10 mouse cellular contexts compared by ENCODE assay signal in genomic region chr15:98778191-98778770, GRCm38 (mm10). TPM values are rescaled to one million over a fixed set of nuclear protein-coding genes. Genes with fewer than 3 reads are reported as not detected.
DNase-seq lines count a peak whose midpoint lies in the region; ATAC-seq and TF ChIP-seq lines count a peak whose summit lies in the region.
"Had no signal": no experiment of that assay in that cellular context is flagged by ENCODE, and none has a peak within 500 bp of the region (broad histone marks: within the 10 kb centered on the region; RNA-seq: fewer than 3 reads in every experiment).

No protein-coding gene starts in this region.

- H3K27me3 ChIP-seq in heart, postnatal 0 days (ENCODE audit: control insufficient read depth, insufficient read depth, low read length), result peaks cover 90% of the 10 kb centered on the region
- peaks cover 23% of the 10 kb centered on the region for H3K27me3 ChIP-seq in heart, adult 2 months (ENCODE audit: control insufficient read depth, insufficient read depth, low read length)
- peaks cover 83% of the 10 kb centered on the region for H3K27me3 ChIP-seq in embryonic facial prominence, embryonic 11.5 days (ENCODE audit: control insufficient read depth, insufficient read depth, low read length)
- peaks cover 82% of the 10 kb centered on the region for H3K27me3 ChIP-seq in intestine, embryonic 15.5 days (replicated peaks)
- peaks cover 93% of the 10 kb centered on the region for H3K27me3 ChIP-seq in neural tube, embryonic 11.5 days (ENCODE audit: control insufficient read depth, insufficient read depth, low read length)

- H3K27ac ChIP-seq in heart, postnatal 0 days (ENCODE audit: low read depth), result no peak overlapping the region
- H3K27ac ChIP-seq in heart, adult 2 months, result no peak overlapping the region
- no peak overlapping the region for H3K27ac ChIP-seq in embryonic facial prominence, embryonic 11.5 days (replicated peaks; ENCODE audit: low read depth, low read length)
- no peak overlapping the region for H3K27ac ChIP-seq in intestine, embryonic 15.5 days
- H3K27ac ChIP-seq in neural tube, embryonic 11.5 days (ENCODE audit: low read depth, low read length), result no peak overlapping the region
- H3K27ac ChIP-seq: layer of hippocampus, adult 2 months had no signal

- H3K4me3 ChIP-seq in heart, postnatal 0 days (ENCODE audit: low read depth, low read length), result peak overlapping the region; percentile 37
- H3K4me3 ChIP-seq in heart, adult 2 months, result no peak overlapping the region; the same call in 1 of the 2 replicates
- peak overlapping the region; percentile 12; the same call in 1 of the 2 replicates for H3K4me3 ChIP-seq in embryonic facial prominence, embryonic 11.5 days (ENCODE audit: low read depth, low read length)
- peak overlapping the region; percentile 31 for H3K4me3 ChIP-seq in intestine, embryonic 15.5 days (replicated peaks)
- H3K4me3 ChIP-seq in neural tube, embryonic 11.5 days (ENCODE audit: low read depth, low read length), result no peak overlapping the region

- no peaks in the 10 kb centered on the region for H3K36me3 ChIP-seq in heart, postnatal 0 days (replicated peaks; ENCODE audit: control insufficient read depth, insufficient read depth, low read length)
- H3K36me3 ChIP-seq in heart, adult 2 months (ENCODE audit: control insufficient read depth, insufficient read depth, low read length), result no peaks in the 10 kb centered on the region
- no peaks in the 10 kb centered on the region for H3K36me3 ChIP-seq in embryonic facial prominence, embryonic 11.5 days (replicated peaks; ENCODE audit: control insufficient read depth, insufficient read depth, low read depth, low read length)
- no peaks in the 10 kb centered on the region for H3K36me3 ChIP-seq in intestine, embryonic 15.5 days
- no peaks in the 10 kb centered on the region for H3K36me3 ChIP-seq in neural tube, embryonic 11.5 days (ENCODE audit: control insufficient read depth, insufficient read depth, low read length)

- H3K9me3 ChIP-seq in heart, postnatal 0 days (replicated peaks; ENCODE audit: control insufficient read depth, low read length), result no peaks in the 10 kb centered on the region
- no peaks in the 10 kb centered on the region for H3K9me3 ChIP-seq in embryonic facial prominence, embryonic 11.5 days (replicated peaks; ENCODE audit: control insufficient read depth, low read length)
- H3K9me3 ChIP-seq in intestine, embryonic 15.5 days, result no peaks in the 10 kb centered on the region
- H3K9me3 ChIP-seq in neural tube, embryonic 11.5 days (ENCODE audit: control insufficient read depth, low read length), result no peaks in the 10 kb centered on the region

- peak overlapping the region; percentile 52 for H3K4me2 ChIP-seq in heart, postnatal 0 days (ENCODE audit: low read depth, low read length)
- H3K4me2 ChIP-seq in embryonic facial prominence, embryonic 11.5 days (ENCODE audit: low read depth, low read length), result peak overlapping the region; percentile 19; the same call in 1 of the 2 replicates
- peak overlapping the region; percentile 51 for H3K4me2 ChIP-seq in intestine, embryonic 15.5 days (replicated peaks)
- H3K4me2 ChIP-seq in neural tube, embryonic 11.5 days (ENCODE audit: low read depth), result peak overlapping the region; percentile 14; the same call in 1 of the 2 replicates

- no peak for DNase-seq in heart, postnatal 0 days (ENCODE audit: low spot score)
- DNase-seq in heart, adult 2 months, result no peak
- DNase-seq in embryonic facial prominence, embryonic 11.5 days (ENCODE audit: low spot score), result peak; percentile 11
- DNase-seq in neural tube, embryonic 11.5 days (ENCODE audit: low spot score), result peak; percentile 18
- no peak for DNase-seq in cerebellum, adult 18-20 months
- no peak for DNase-seq in frontal cortex, adult 2 months (ENCODE audit: extremely low spot score in 1 of 2, low spot score in 1 of 2)
- DNase-seq in adrenal gland, postnatal 4 days (ENCODE audit: low spot score in 2 of 2), result no peak
- DNase-seq: cerebellum, postnatal 14 days had no signal

- H3K4me1 ChIP-seq in heart, postnatal 0 days (ENCODE audit: control insufficient read depth, insufficient read depth), result peaks cover 8% of the 10 kb centered on the region
- peaks cover 2% of the 10 kb centered on the region; the same call in 1 of the 2 replicates for H3K4me1 ChIP-seq in heart, adult 2 months (ENCODE audit: control insufficient read depth, insufficient read depth, low read length)
- H3K4me1 ChIP-seq in embryonic facial prominence, embryonic 11.5 days (ENCODE audit: control insufficient read depth, insufficient read depth, low read length), result peaks cover 11% of the 10 kb centered on the region; the same call in 1 of the 2 replicates
- peaks cover 38% of the 10 kb centered on the region for H3K4me1 ChIP-seq in intestine, embryonic 15.5 days (replicated peaks)
- peaks cover 15% of the 10 kb centered on the region for H3K4me1 ChIP-seq in neural tube, embryonic 11.5 days (ENCODE audit: control insufficient read depth, insufficient read depth, low read length)

- no peak for TF ChIP-seq CTCF in heart, postnatal 0 days (IDR thresholded peaks at IDR 0.05; ENCODE audit: low read depth)
- no peak for TF ChIP-seq CTCF in heart, adult 2 months (IDR thresholded peaks at IDR 0.05)

- no peak for ATAC-seq in heart, postnatal 0 days (ENCODE audit: insufficient read depth, low read depth)
- ATAC-seq in embryonic facial prominence, embryonic 11.5 days (replicated peaks; ENCODE audit: insufficient number of reproducible peaks, low FRiP score, low TSS enrichment, low read depth), result no peak
- no peak for ATAC-seq in intestine, embryonic 15.5 days
- ATAC-seq in neural tube, embryonic 11.5 days (ENCODE audit: insufficient read depth, low FRiP score, low TSS enrichment), result no peak

- no peak for TF ChIP-seq EP300 in heart, postnatal 0 days (IDR thresholded peaks at IDR 0.05; ENCODE audit: low read depth)
- no peak for TF ChIP-seq EP300 in heart, adult 2 months (IDR thresholded peaks at IDR 0.05; ENCODE audit: insufficient read depth, low read depth, low read length)

- intact Hi-C loops in heart, adult 2 months (cut with DNase I), result no loop called here

- no peak for TF ChIP-seq POLR2A in heart, adult 2 months (IDR thresholded peaks at IDR 0.05; ENCODE audit: insufficient read depth, low read depth, low read length)

- 1% methylated on average over 25 of the region's 25 CpGs for WGBS in heart, postnatal 0 days
- WGBS in heart, adult 2 months, result 4% methylated on average over 25 of the region's 25 CpGs
- 0% methylated on average over 25 of the region's 25 CpGs for WGBS in embryonic facial prominence, embryonic 11.5 days
- 2% methylated on average over 24 of the region's 25 CpGs for WGBS in intestine, embryonic 15.5 days
- under 1% methylated on average over 24 of the region's 25 CpGs for WGBS in neural tube, embryonic 11.5 days

- H3K9ac ChIP-seq in heart, postnatal 0 days (replicated peaks; ENCODE audit: low read depth, low read length), result no peak overlapping the region
- no peak overlapping the region for H3K9ac ChIP-seq in heart, adult 2 months (ENCODE audit: low read depth, low read length)
- H3K9ac ChIP-seq in embryonic facial prominence, embryonic 11.5 days (replicated peaks; ENCODE audit: low read length), result no peak overlapping the region
- H3K9ac ChIP-seq in intestine, embryonic 15.5 days, result no peak overlapping the region
- H3K9ac ChIP-seq in neural tube, embryonic 11.5 days (ENCODE audit: low read length), result no peak overlapping the region

- H3K79me2 ChIP-seq in heart, adult 2 months (replicated peaks; ENCODE audit: control insufficient read depth, insufficient read depth, low read length), result no peaks in the 10 kb centered on the region

RNA-seq across cellular contexts. Expression of gene Wnt10b, which starts 0.3 kb away (rescaled TPM):
- not detected in 2 replicates for total RNA-seq in heart, postnatal 0 days (2014; rRNA removed; ENCODE audit: low replicate concordance)
- polyA plus RNA-seq in heart, postnatal 0 days (2015; fragmentation: Nextera tagmentation; extraction: Ambion mirVana), result 0.07 TPM in 1 of 2 replicates, not detected in the other
- total RNA-seq in heart, adult 2 months (2021), result under 1 TPM; 0.20 to 0.29 TPM
- 0.23 and 0.70 TPM in 2 replicates for polyA plus RNA-seq in heart, adult 2 months (2012; rRNA removed)
- polyA plus RNA-seq in embryonic facial prominence, embryonic 11.5 days (2014; fragmentation: Nextera tagmentation; extraction: Ambion mirVana), result 1.6 and 2.3 TPM in 2 replicates
- polyA plus RNA-seq in intestine, embryonic 15.5 days (2015; fragmentation: Nextera tagmentation; extraction: Ambion mirVana), result not detected in 2 replicates
- 0.51 and 0.95 TPM in 2 replicates for polyA plus RNA-seq in neural tube, embryonic 11.5 days (2014; fragmentation: Nextera tagmentation; extraction: Ambion mirVana)
- polyA plus RNA-seq in frontal cortex, adult 2 months (2012; rRNA removed), result 6.3 and 6.8 TPM in 2 replicates
- 1 to 10 TPM in 1 of 2 experiments, under 1 TPM in 1; 0.68 to 1.2 TPM for total RNA-seq in adrenal gland, postnatal 4 days (2021)

RNA-seq across cellular contexts. Expression of gene Wnt1, which starts 11.4 kb away (rescaled TPM):
- not detected in 2 replicates for total RNA-seq in heart, postnatal 0 days (2014; rRNA removed; ENCODE audit: low replicate concordance)
- not detected in 2 replicates for polyA plus RNA-seq in heart, postnatal 0 days (2015; fragmentation: Nextera tagmentation; extraction: Ambion mirVana)
- not detected for total RNA-seq in heart, adult 2 months (2021)
- not detected in 2 replicates for polyA plus RNA-seq in heart, adult 2 months (2012; rRNA removed)
- 0.28 and 0.33 TPM in 2 replicates for polyA plus RNA-seq in embryonic facial prominence, embryonic 11.5 days (2014; fragmentation: Nextera tagmentation; extraction: Ambion mirVana)
- not detected in 2 replicates for polyA plus RNA-seq in intestine, embryonic 15.5 days (2015; fragmentation: Nextera tagmentation; extraction: Ambion mirVana)
- polyA plus RNA-seq in neural tube, embryonic 11.5 days (2014; fragmentation: Nextera tagmentation; extraction: Ambion mirVana), result 11.8 and 12.9 TPM in 2 replicates
- 0.10 and 0.25 TPM in 2 replicates for polyA plus RNA-seq in frontal cortex, adult 2 months (2012; rRNA removed)
- total RNA-seq in adrenal gland, postnatal 4 days (2021), result not detected
- total RNA-seq: layer of hippocampus, adult 2 months had no signal

RNA-seq across cellular contexts. Expression of gene Arf3, which starts 15.3 kb away (rescaled TPM):
- total RNA-seq in heart, postnatal 0 days (2014; rRNA removed; ENCODE audit: low replicate concordance), result 27.6 and 28.7 TPM in 2 replicates
- polyA plus RNA-seq in heart, postnatal 0 days (2015; fragmentation: Nextera tagmentation; extraction: Ambion mirVana), result 15.9 and 17.3 TPM in 2 replicates
- total RNA-seq in heart, adult 2 months (2021), result 10 to 100 TPM; 18.9 to 20.0 TPM
- polyA plus RNA-seq in heart, adult 2 months (2012; rRNA removed), result 30.6 and 41.0 TPM in 2 replicates
- polyA plus RNA-seq in embryonic facial prominence, embryonic 11.5 days (2014; fragmentation: Nextera tagmentation; extraction: Ambion mirVana), result 24.5 and 28.7 TPM in 2 replicates
- polyA plus RNA-seq in intestine, embryonic 15.5 days (2015; fragmentation: Nextera tagmentation; extraction: Ambion mirVana), result 39.8 and 43.6 TPM in 2 replicates
- polyA plus RNA-seq in neural tube, embryonic 11.5 days (2014; fragmentation: Nextera tagmentation; extraction: Ambion mirVana), result 42.0 and 44.0 TPM in 2 replicates
- polyA plus RNA-seq in frontal cortex, adult 2 months (2012; rRNA removed), result 678 and 795 TPM in 2 replicates
- total RNA-seq in adrenal gland, postnatal 4 days (2021), result 100 to 1,000 TPM; 124 to 135 TPM

RNA-seq across cellular contexts. Expression of gene Ddn, which starts 31.0 kb away (rescaled TPM):
- total RNA-seq in heart, postnatal 0 days (2014; rRNA removed; ENCODE audit: low replicate concordance), result 1.4 and 1.9 TPM in 2 replicates
- 0.11 TPM in 2 replicates for polyA plus RNA-seq in heart, postnatal 0 days (2015; fragmentation: Nextera tagmentation; extraction: Ambion mirVana)
- under 1 TPM; 0.45 to 0.50 TPM for total RNA-seq in heart, adult 2 months (2021)
- 0.12 and 0.23 TPM in 2 replicates for polyA plus RNA-seq in heart, adult 2 months (2012; rRNA removed)
- polyA plus RNA-seq in embryonic facial prominence, embryonic 11.5 days (2014; fragmentation: Nextera tagmentation; extraction: Ambion mirVana), result 0.26 and 0.27 TPM in 2 replicates
- polyA plus RNA-seq in intestine, embryonic 15.5 days (2015; fragmentation: Nextera tagmentation; extraction: Ambion mirVana), result not detected in 2 replicates
- polyA plus RNA-seq in neural tube, embryonic 11.5 days (2014; fragmentation: Nextera tagmentation; extraction: Ambion mirVana), result 0.48 and 0.78 TPM in 2 replicates
- 764 and 849 TPM in 2 replicates for polyA plus RNA-seq in frontal cortex, adult 2 months (2012; rRNA removed)
- 1 to 10 TPM in 1 of 2 experiments, under 1 TPM in 1; 0.76 to 4.2 TPM for total RNA-seq in adrenal gland, postnatal 4 days (2021)

RNA-seq across cellular contexts. Expression of gene Fkbp11, which starts 50.3 kb away (rescaled TPM):
- 4.3 and 26.7 TPM in 2 replicates for total RNA-seq in heart, postnatal 0 days (2014; rRNA removed; ENCODE audit: low replicate concordance)
- polyA plus RNA-seq in heart, postnatal 0 days (2015; fragmentation: Nextera tagmentation; extraction: Ambion mirVana), result 21.7 and 22.0 TPM in 2 replicates
- 1 to 10 TPM; 5.1 to 5.8 TPM for total RNA-seq in heart, adult 2 months (2021)
- polyA plus RNA-seq in heart, adult 2 months (2012; rRNA removed), result 3.2 and 4.8 TPM in 2 replicates
- 18.9 and 21.0 TPM in 2 replicates for polyA plus RNA-seq in embryonic facial prominence, embryonic 11.5 days (2014; fragmentation: Nextera tagmentation; extraction: Ambion mirVana)
- polyA plus RNA-seq in intestine, embryonic 15.5 days (2015; fragmentation: Nextera tagmentation; extraction: Ambion mirVana), result 68.0 and 117 TPM in 2 replicates
- polyA plus RNA-seq in neural tube, embryonic 11.5 days (2014; fragmentation: Nextera tagmentation; extraction: Ambion mirVana), result 12.1 and 12.6 TPM in 2 replicates
- 2.9 and 3.5 TPM in 2 replicates for polyA plus RNA-seq in frontal cortex, adult 2 months (2012; rRNA removed)
- total RNA-seq in adrenal gland, postnatal 4 days (2021), result 10 to 100 TPM; 15.9 to 19.1 TPM

Comparison
In these comparisons a context has a peak if more than half of its experiments do, and no peak if none do; other contexts are left out.
1. H3K4me3 ChIP-seq: peak in heart, postnatal 0 days (single experiment), embryonic facial prominence, embryonic 11.5 days (single experiment) and intestine, embryonic 15.5 days (single experiment); none in heart, adult 2 months (single experiment) and neural tube, embryonic 11.5 days (single experiment).
2. DNase-seq: peak in embryonic facial prominence, embryonic 11.5 days (single experiment) and neural tube, embryonic 11.5 days (single experiment); none in heart, postnatal 0 days (single experiment), heart, adult 2 months (0 of 2), cerebellum, adult 18-20 months (0 of 2), frontal cortex, adult 2 months (0 of 2) and adrenal gland, postnatal 4 days (0 of 2).
3. RNA of gene Arf3, which starts 15.3 kb away (polyA plus RNA-seq): 678 to 795 TPM in frontal cortex, adult 2 months; 42.0 to 44.0 TPM in neural tube, embryonic 11.5 days, 39.8 to 43.6 TPM in intestine, embryonic 15.5 days, 30.6 to 41.0 TPM in heart, adult 2 months, 24.5 to 28.7 TPM in embryonic facial prominence, embryonic 11.5 days and 15.9 to 17.3 TPM in heart, postnatal 0 days; every median in the first group is over 10 times any median in the second.
4. Peak in every context shown above with its lines, with median percentiles within 50 percentile points of each other: H3K4me2 ChIP-seq.